Mouse (Mus musculus) forebrain, embryonic 11.5 days (tissue): Measurements from ENCODE around the gene Usp19. TPM values are rescaled to one million over a fixed set of nuclear protein-coding genes. Genes with fewer than 3 reads are reported as not detected.
A peak's percentile ranks its signal among the peaks of the same experiment; 100 is the strongest.

Experiments
- ATAC-seq: fragments of 200-750 bp; cut with Nextera tagmentation; replicated peaks from 2 replicates; pipeline ENCODE4 v1.8.0; 2017; ENCODE audit warnings: moderate TSS enrichment; ENCODE audit not compliant: low FRiP score
- DNase-seq: peaks from one replicate; pipeline ENCODE4 v3.0.0-alpha.2; 2017; ENCODE audit warnings: low spot score
- H3K27ac ChIP-seq: fragments of 300-500 bp; sonication (generic); 2 replicates; pipeline ENCODE4 v1.5.1; 2014; ENCODE audit warnings: low read depth, low read length
- H3K27me3 ChIP-seq: fragments of 300-500 bp; sonication (generic); 2 replicates; pipeline ENCODE4 v1.6.1; 2014; ENCODE audit warnings: mild to moderate bottlenecking, low read length, mixed read lengths; ENCODE audit not compliant: control insufficient read depth, insufficient read depth
- H3K36me3 ChIP-seq: fragments of 300-500 bp; sonication (generic); 2 replicates; pipeline ENCODE4 v1.6.1; 2014; ENCODE audit warnings: mild to moderate bottlenecking, low read length, moderate library complexity, mixed read lengths; ENCODE audit not compliant: control insufficient read depth, insufficient read depth
- H3K4me1 ChIP-seq: fragments of 300-500 bp; sonication (generic); replicated peaks from 2 replicates; pipeline ENCODE4 v1.6.1; 2014; ENCODE audit warnings: low read length, mixed read lengths; ENCODE audit not compliant: control insufficient read depth, insufficient read depth
- H3K4me2 ChIP-seq: fragments of 300-500 bp; sonication (generic); 2 replicates; pipeline ENCODE4 v1.6.1; 2014; ENCODE audit warnings: low read depth, mild to moderate bottlenecking, low read length, moderate library complexity, mixed read lengths; ENCODE audit not compliant: severe bottlenecking
- H3K4me3 ChIP-seq: fragments of 300-500 bp; sonication (generic); 2 replicates; pipeline ENCODE4 v1.5.1; 2014; ENCODE audit warnings: low read depth, low read length
- H3K9ac ChIP-seq: fragments of 300-500 bp; sonication (generic); 2 replicates; pipeline ENCODE4 v1.6.1; 2014; ENCODE audit warnings: low read length
- H3K9me3 ChIP-seq: fragments of 300-500 bp; sonication (generic); 2 replicates; pipeline ENCODE4 v1.6.1; 2016; ENCODE audit warnings: low read length, mixed read lengths; ENCODE audit not compliant: control insufficient read depth
- WGBS: fragments of 180-500 bp; shearing (Covaris S2); extraction: QIAGEN DNeasy Blood & Tissue Kit; methylation state at CpG from one replicate; pipeline ENCODE4 v1.1.7; 2014; 5-methylcytosine and 5-hydroxymethylcytosine counted together
- polyA plus RNA-seq: library from polyadenylated mRNA; unstranded; fragments of >200 nt; fragmentation: Nextera tagmentation; extraction: Ambion mirVana; gene quantifications from 2 replicates; pipeline ENCODE4 v1.2.1, GENCODE M21; 2014

Usp19 gene
- polyA plus RNA-seq, 1 experiment from 2014 or later = 90.0 TPM

DNA sequence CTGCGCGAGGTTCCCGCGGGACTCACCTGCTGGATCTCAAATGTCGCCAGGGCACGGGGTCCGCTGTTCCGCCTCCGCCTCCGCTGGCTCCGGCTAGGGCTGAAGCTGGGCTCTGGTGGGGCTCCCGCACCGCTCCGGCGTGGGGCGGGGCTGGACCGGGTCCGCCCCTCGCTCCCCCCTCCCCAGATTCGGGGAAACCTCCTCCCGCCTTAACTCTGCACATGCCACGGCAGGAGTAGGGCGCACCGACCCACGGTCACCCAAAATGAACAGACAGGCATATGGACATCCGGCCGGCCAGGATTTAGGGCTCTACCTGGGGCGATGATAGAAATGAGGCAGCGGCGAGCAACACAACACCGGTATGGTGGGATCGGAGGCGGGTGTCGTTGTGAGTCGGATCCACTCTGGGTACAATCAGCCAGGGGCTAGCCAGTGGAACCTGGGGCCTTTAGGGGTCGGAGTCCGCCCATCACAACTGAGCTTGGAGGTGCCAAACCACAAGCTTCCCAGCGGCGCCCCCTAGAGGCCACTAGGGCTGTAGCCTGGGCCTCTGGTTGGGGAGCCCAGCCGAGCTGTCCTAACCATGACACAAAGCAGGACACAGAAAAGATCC, 38.0 kb upstream of the Usp19 start:
- DNase-seq (peak; percentile 97), ATAC-seq (peak; percentile 73)
- Histone ChIP-seq H3K9me3 (no peaks in the 10 kb centered on the region), H3K4me3 (peak overlapping the region; percentile 55), H3K36me3 (peaks cover 3% of the 10 kb centered on the region; the same call in 1 of the 2 replicates), H3K4me1 (peaks cover 22% of the 10 kb centered on the region), H3K27ac (peak overlapping the region; percentile 5; the same call in 1 of the 2 replicates), H3K4me2 (peak overlapping the region; percentile 95), H3K27me3 (no peaks in the 10 kb centered on the region), H3K9ac (peak overlapping the region; percentile 68)
- whole genome bisulfite sequencing = under 1% methylated on average over 40 of the region's 40 CpGs

DNA sequence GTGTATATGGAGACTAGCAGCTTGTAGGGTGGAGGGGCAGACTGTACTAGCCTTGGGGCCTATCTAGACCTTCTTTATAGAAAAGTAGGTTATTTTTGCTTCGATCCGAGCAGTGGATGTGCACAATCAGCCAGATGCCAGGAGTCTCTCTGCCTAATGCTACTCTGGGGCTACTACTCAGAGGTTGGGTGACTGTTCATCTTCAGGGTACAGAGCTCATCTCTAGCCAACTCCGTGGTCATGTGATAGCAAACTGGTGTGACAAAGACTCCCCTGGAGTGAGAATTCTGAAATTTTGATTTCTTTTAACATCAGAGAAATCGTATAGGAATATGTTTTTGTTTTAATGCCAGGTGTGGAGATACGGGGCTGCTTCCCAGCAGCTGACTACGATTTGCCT, 37.5 kb upstream of the Usp19 start:
- H3K4me3 ChIP-seq = peak overlapping the region; percentile 55
- no peak overlapping the region for H3K27ac ChIP-seq
- no peak for ATAC-seq
- H3K36me3 ChIP-seq = peaks cover 3% of the 10 kb centered on the region; the same call in 1 of the 2 replicates
- H3K4me2 ChIP-seq = peak overlapping the region; percentile 95
- 50% methylated on average over 6 of the region's 6 CpGs for WGBS
- peak overlapping the region; percentile 68 for H3K9ac ChIP-seq
- peaks cover 22% of the 10 kb centered on the region for H3K4me1 ChIP-seq
- H3K27me3 ChIP-seq = no peaks in the 10 kb centered on the region
- H3K9me3 ChIP-seq = no peaks in the 10 kb centered on the region
- DNase-seq = no peak

DNA sequence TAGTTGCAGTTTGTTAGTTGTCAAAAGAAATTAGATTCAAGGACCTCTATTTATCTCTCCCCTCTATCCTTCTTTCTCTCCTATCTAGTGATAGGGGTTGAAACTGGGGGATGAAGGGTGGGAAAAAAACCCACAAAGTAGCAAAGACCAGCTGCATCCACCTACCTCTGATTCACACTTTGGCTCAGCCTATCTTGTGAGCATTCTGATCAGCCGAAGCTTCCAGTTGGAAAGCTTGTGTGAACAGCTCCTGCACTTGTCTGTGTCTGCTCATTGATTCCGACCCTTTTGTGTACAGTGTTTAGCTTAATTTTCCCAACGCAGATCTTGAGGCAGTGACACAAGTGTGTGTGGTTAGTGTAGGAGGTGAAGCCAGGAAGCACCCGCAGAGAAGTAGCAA, 36.9 kb upstream of the Usp19 start:
- no peak for DNase-seq
- no peaks in the 10 kb centered on the region for H3K36me3 ChIP-seq
- H3K9me3 ChIP-seq = no peaks in the 10 kb centered on the region
- H3K9ac ChIP-seq = no peak overlapping the region
- no peak for ATAC-seq
- H3K27me3 ChIP-seq = no peaks in the 10 kb centered on the region
- H3K4me2 ChIP-seq = no peak overlapping the region
- WGBS = 81% methylated on average over 4 of the region's 4 CpGs
- peaks cover 22% of the 10 kb centered on the region for H3K4me1 ChIP-seq
- no peak overlapping the region for H3K27ac ChIP-seq
- H3K4me3 ChIP-seq = no peak overlapping the region

DNA sequence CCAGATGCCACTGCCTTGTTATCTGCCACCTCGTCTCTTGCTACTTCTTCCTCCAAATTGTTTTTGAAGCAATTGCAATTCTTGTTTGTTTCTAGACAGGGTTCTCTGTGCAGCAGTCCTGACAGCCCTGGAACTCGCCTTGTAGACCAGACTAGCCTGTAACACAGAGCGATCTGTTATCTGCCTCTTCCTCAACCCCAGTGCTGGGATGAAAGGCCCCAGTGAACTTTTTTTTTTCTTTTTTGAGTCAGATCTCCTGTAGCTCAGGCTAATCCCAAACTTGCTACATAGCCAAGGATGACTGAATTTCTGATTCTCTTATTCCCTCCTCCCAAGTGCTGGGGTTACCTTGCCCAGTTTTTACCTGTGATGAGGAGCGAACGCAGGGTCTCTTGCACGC, 36.0 kb upstream of the Usp19 start:
- no peak overlapping the region for H3K4me3 ChIP-seq
- 85% methylated on average over 6 of the region's 6 CpGs for WGBS
- no peak overlapping the region for H3K9ac ChIP-seq
- no peaks in the 10 kb centered on the region for H3K27me3 ChIP-seq
- H3K4me2 ChIP-seq = no peak overlapping the region
- H3K9me3 ChIP-seq = no peaks in the 10 kb centered on the region
- no peak for DNase-seq
- no peak for ATAC-seq
- no peak overlapping the region for H3K27ac ChIP-seq
- H3K4me1 ChIP-seq = peaks cover 17% of the 10 kb centered on the region
- H3K36me3 ChIP-seq = no peaks in the 10 kb centered on the region

GRCm38 (mm10) chr9:108455747-108456571, 34.4 kb upstream of the Usp19 start:
- Histone ChIP-seq H3K9me3 (no peaks in the 10 kb centered on the region), H3K36me3 (no peaks in the 10 kb centered on the region), H3K4me1 (peaks cover 9% of the 10 kb centered on the region; the same call in 1 of the 2 replicates), H3K27me3 (no peaks in the 10 kb centered on the region), H3K9ac (no peak overlapping the region), H3K27ac (no peak overlapping the region), H3K4me3 (no peak overlapping the region), H3K4me2 (no peak overlapping the region)
- DNase-seq = no peak
- WGBS = 83% methylated on average over 12 of the region's 12 CpGs
- no peak for ATAC-seq

- no peaks in the 10 kb centered on the region for H3K27me3 ChIP-seq
- no peak for DNase-seq
- no peak overlapping the region for H3K27ac ChIP-seq
- no peaks in the 10 kb centered on the region for H3K9me3 ChIP-seq
- no peak overlapping the region for H3K9ac ChIP-seq
- no peaks in the 10 kb centered on the region for H3K36me3 ChIP-seq
- ATAC-seq = no peak
- H3K4me3 ChIP-seq = no peak overlapping the region
- peaks cover 10% of the 10 kb centered on the region; the same call in 1 of the 2 replicates for H3K4me1 ChIP-seq
- 87% methylated on average over 10 of the region's 10 CpGs for WGBS
- H3K4me2 ChIP-seq = no peak overlapping the region
Observed at GRCm38 (mm10) chr9:108456953-108457352, 33.4 kb upstream of the Usp19 start.

GRCm38 (mm10) chr9:108459939-108460318, 30.5 kb upstream of the Usp19 start:
- Histone ChIP-seq H3K27me3 (no peaks in the 10 kb centered on the region), H3K9ac (no peak overlapping the region), H3K4me2 (peak overlapping the region; percentile 28; the same call in 1 of the 2 replicates), H3K9me3 (no peaks in the 10 kb centered on the region), H3K27ac (no peak overlapping the region), H3K36me3 (peaks cover 12% of the 10 kb centered on the region; the same call in 1 of the 2 replicates), H3K4me3 (peak overlapping the region; percentile 91), H3K4me1 (peaks cover 4% of the 10 kb centered on the region; the same call in 1 of the 2 replicates)
- DNase-seq (no peak), ATAC-seq (peak; percentile 37; the same call in 1 of the 2 replicates)
- WGBS = 89% methylated on average over 1 of the region's 1 CpGs

DNA sequence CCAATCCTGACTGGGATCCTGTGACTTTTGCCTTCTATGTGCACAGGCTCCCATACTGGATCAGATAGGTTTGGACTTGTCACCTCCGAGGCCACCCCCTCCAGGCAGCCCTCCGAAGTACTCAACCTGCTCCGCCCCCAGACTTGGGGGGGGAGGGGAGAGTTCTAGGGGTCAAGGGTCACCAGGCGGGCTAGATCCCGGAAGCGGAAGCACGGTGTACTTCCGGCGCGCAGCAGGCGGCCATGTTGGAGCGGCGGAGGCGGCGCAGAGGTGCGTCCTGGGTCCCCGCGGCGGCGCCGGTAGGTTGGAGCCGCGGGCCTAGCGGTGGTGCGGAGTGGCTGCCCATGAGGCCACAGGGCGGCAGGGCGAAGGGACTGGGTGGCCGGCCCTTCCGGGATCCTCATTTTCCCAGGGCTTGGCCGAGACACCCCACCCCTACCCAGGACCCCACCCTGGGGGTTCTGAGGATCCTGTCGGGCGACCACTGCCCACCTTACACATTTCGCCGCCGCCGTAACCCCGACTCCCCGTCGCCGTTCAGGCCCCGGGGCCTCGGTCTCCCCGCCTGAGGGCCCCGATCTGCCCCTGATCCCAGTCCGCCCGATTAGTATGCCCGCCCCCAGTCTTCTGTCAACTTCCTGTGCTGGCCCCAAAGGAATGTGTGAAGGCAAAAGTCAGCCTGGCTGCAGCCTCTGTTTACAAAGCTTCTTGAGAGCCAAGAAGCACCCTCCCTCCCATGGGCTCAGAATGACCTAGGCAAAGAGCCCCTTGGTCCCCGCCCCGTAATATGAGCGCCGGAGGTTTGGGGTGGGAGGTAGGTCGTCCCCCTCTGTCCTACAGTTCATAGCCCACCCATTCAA, 29.9 kb upstream of the Usp19 start, which contains the start of gene Ccdc71:
TSS of gene Ccdc71 (plus strand) at position 209 of the 860 bp plus-strand sequence.
- H3K36me3 ChIP-seq = peaks cover 12% of the 10 kb centered on the region; the same call in 1 of the 2 replicates
- peak within 1 kb of the TSS; percentile 55; the same call in 1 of the 2 replicates for H3K27ac ChIP-seq
- H3K4me3 ChIP-seq = peak within 1 kb of the TSS; percentile 91
- WGBS = 1% methylated on average over 52 of the region's 52 CpGs
- ATAC-seq = peak; percentile 86
- H3K9me3 ChIP-seq = no peaks in the 10 kb centered on the region
- H3K4me1 ChIP-seq = peaks cover 4% of the 10 kb centered on the region; the same call in 1 of the 2 replicates
- DNase-seq = peak; percentile 90
- H3K27me3 ChIP-seq = no peaks in the 10 kb centered on the region
- H3K9ac ChIP-seq = peak within 1 kb of the TSS; percentile 86
- peak within 1 kb of the TSS; percentile 92 for H3K4me2 ChIP-seq
